Mouse (Mus musculus) hindbrain, embryonic 13.5 days (tissue): ENCODE results near the gene Slc35f1. TPM values are rescaled to one million over a fixed set of nuclear protein-coding genes. Genes with fewer than 3 reads are reported as not detected.
A peak's percentile ranks its signal among the peaks of the same experiment; 100 is the strongest.

Experiments used
- ATAC-seq: fragments of 200-750 bp; cut with Nextera tagmentation; 2 replicates; pipeline ENCODE4 v1.8.0; 2017; ENCODE audit warnings: moderate TSS enrichment; ENCODE audit not compliant: low FRiP score
- H3K27ac ChIP-seq: fragments of 300-500 bp; sonication (generic); 2 replicates; pipeline ENCODE4 v1.5.1; 2015; ENCODE audit warnings: inconsistent platforms, mild to moderate bottlenecking, moderate library complexity
- H3K27me3 ChIP-seq: fragments of 300-500 bp; sonication (generic); 2 replicates; pipeline ENCODE4 v1.6.1; 2015; ENCODE audit warnings: mild to moderate bottlenecking, inconsistent platforms
- H3K36me3 ChIP-seq: fragments of 300-500 bp; sonication (generic); 2 replicates; pipeline ENCODE4 v1.6.1; 2015; ENCODE audit warnings: mild to moderate bottlenecking, inconsistent platforms
- H3K4me1 ChIP-seq: fragments of 300-500 bp; sonication (generic); replicated peaks from 2 replicates; pipeline ENCODE4 v1.6.1; 2015; ENCODE audit warnings: inconsistent platforms
- H3K4me2 ChIP-seq: fragments of 300-500 bp; sonication (generic); 2 replicates; pipeline ENCODE4 v1.6.1; 2015; ENCODE audit warnings: inconsistent platforms, mild to moderate bottlenecking, moderate library complexity
- H3K4me3 ChIP-seq: fragments of 300-500 bp; sonication (generic); 2 replicates; pipeline ENCODE4 v1.5.1; 2015; ENCODE audit warnings: mild to moderate bottlenecking, inconsistent platforms
- H3K9ac ChIP-seq: fragments of 300-500 bp; sonication (generic); 2 replicates; pipeline ENCODE4 v1.6.1; 2015; ENCODE audit warnings: mild to moderate bottlenecking, inconsistent platforms
- H3K9me3 ChIP-seq: fragments of 300-500 bp; sonication (generic); 2 replicates; pipeline ENCODE4 v1.6.1; 2016; ENCODE audit warnings: inconsistent platforms
- WGBS: fragments of 180-500 bp; shearing (Covaris S2); methylation state at CpG from one replicate; pipeline ENCODE4 v1.1.7; 2015; 5-methylcytosine and 5-hydroxymethylcytosine counted together
- polyA plus RNA-seq: library from polyadenylated mRNA; unstranded; fragments of >200 nt; fragmentation: Nextera tagmentation; extraction: Ambion mirVana; gene quantifications from 2 replicates; pipeline ENCODE4 v1.2.1, GENCODE M21; 2015

Slc35f1 gene
- polyA plus RNA-seq, 1 experiment from 2014 or later, result 31.6 TPM

DNA sequence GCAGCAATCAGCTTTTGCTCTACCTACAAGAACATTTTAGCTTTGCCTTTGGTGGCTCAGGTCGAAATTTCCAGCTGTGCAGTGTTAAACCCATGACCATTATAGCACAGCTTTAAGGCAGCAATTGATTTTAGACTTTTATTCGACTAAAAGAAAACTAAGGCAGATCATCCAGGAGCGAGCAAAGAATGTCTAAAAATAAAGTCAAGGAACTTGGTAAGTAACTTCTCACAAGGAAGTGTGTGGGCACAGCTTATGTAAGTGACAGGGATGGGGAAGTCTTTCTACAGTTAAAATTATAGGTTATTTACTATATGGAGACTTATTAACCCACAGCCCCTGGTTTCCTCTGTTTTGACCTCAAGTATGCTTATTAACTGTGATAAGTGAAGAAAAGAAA is 262.2 kb downstream of the Slc35f1 start:
- 86% methylated on average over 3 of the region's 3 CpGs for WGBS
- ATAC-seq, result no peak
- no peaks in the 10 kb centered on the region for H3K4me1 ChIP-seq

DNA sequence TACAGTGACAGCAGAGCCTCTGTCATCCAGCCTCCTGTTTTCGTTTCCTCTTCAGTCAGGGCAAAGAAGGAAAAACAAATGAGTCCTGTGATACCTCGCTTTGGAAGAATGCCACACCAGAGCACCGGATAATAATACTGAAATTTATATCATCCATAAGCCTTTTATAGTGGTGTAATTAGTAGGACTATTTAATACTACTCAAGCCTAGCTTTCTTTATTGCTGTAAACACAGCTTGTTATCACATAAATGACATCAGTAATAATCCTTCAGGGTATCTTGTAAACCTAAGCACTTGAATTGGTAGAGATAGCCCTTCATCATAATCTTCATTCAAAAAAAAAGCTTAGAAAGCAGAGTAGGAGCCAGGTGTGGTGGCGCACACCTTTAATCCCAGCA is 266.4 kb downstream of the Slc35f1 start:
- H3K9me3 ChIP-seq, result no peaks in the 10 kb centered on the region
- H3K27ac ChIP-seq, result no peak overlapping the region
- H3K36me3 ChIP-seq, result no peaks in the 10 kb centered on the region
- no peak overlapping the region for H3K4me2 ChIP-seq
- H3K4me1 ChIP-seq, result no peaks in the 10 kb centered on the region
- H3K9ac ChIP-seq, result no peak overlapping the region
- H3K27me3 ChIP-seq, result no peaks in the 10 kb centered on the region
- 79% methylated on average over 4 of the region's 4 CpGs for WGBS
- no peak overlapping the region for H3K4me3 ChIP-seq
- ATAC-seq, result peak; percentile 24; the same call in 1 of the 2 replicates

More for the DNA sequence above, 262.2 kb downstream of the Slc35f1 start:
- Histone ChIP-seq H3K9me3 (no peaks in the 10 kb centered on the region), H3K36me3 (0 out of 2 replicates have a peak, but pooled peaks cover 3% of the 10 kb centered on the region), H3K4me3 (no peak overlapping the region), H3K4me2 (no peak overlapping the region), H3K27me3 (no peaks in the 10 kb centered on the region), H3K27ac (no peak overlapping the region), H3K9ac (no peak overlapping the region)

DNA sequence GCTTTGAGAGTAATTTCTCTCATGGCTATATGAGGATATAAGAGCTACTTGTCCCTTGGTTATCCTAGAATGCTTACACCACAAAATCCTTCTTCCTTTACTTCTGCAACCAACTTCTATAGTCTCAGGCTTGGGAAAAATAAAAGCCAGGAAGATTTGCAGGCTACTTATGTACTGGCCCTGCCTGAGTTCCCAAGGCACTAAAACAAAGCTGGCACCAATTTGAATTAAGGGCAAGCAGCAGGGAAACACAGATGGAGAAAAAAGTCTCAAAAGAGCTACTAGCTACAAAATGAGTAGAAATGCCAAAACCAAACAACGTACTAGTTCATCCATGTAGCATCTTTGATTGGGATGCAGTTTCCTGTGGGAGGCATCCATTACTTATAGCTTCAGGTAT is 288.9 kb downstream of the Slc35f1 start:
- H3K4me2 ChIP-seq, result no peak overlapping the region
- no peak overlapping the region for H3K9ac ChIP-seq
- H3K4me3 ChIP-seq, result no peak overlapping the region
- H3K36me3 ChIP-seq, result no peaks in the 10 kb centered on the region
- no peaks in the 10 kb centered on the region for H3K27me3 ChIP-seq
- no peak for ATAC-seq
- no peaks in the 10 kb centered on the region for H3K4me1 ChIP-seq
- WGBS, result 88% methylated on average over 1 of the region's 1 CpGs
- H3K9me3 ChIP-seq, result no peaks in the 10 kb centered on the region
- H3K27ac ChIP-seq, result no peak overlapping the region

DNA sequence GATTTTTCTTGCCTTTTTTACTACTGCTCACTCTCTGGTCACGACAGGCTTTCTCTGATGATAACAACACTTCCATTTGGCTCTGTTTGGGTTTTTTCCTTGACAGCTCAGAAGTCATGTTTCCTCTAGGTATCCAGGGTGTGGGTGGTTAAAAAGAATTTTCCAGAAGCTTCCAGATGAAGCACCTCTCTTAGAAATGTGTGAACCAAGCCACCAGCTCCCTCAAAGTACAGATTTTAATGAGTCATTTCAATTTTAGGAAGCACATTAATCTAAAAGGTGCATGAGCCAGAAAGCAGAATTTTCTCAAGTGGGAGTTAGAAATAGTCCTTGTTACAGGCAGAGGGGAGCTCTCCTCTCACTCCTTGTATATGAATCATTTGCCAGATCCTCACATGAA is 292.5 kb downstream of the Slc35f1 start:
- H3K27me3 ChIP-seq, result no peaks in the 10 kb centered on the region
- no peak overlapping the region for H3K27ac ChIP-seq
- ATAC-seq, result no peak
- no peaks in the 10 kb centered on the region for H3K4me1 ChIP-seq
- no peak overlapping the region for H3K4me3 ChIP-seq
- no peaks in the 10 kb centered on the region for H3K9me3 ChIP-seq
- 82% methylated on average over 1 of the region's 1 CpGs for WGBS
- H3K9ac ChIP-seq, result no peak overlapping the region
- H3K4me2 ChIP-seq, result no peak overlapping the region
- H3K36me3 ChIP-seq, result no peaks in the 10 kb centered on the region

DNA sequence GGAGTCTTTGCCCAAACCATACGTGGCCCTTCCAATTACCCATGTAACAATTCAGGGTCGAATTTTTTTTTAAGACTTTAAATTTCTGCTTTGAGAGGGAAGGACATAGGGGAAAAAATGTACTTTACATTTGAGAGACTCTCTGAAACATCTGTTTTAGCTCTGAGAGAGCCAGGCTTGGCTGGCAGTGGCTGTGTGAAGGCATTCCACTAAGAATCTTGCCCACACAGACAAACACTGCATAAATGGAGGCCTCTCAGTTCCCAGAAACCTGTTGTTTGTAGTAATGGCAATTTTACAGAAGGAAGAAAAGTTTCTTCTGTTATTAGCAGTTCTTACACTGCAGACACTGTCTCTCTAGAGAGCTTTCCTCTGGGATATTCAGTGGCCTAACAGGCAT is 301.9 kb downstream of the Slc35f1 start:
- Histone ChIP-seq H3K9ac (no peak overlapping the region), H3K4me1 (no peaks in the 10 kb centered on the region), H3K36me3 (no peaks in the 10 kb centered on the region), H3K4me3 (no peak overlapping the region), H3K27me3 (no peaks in the 10 kb centered on the region), H3K27ac (no peak overlapping the region), H3K9me3 (no peaks in the 10 kb centered on the region), H3K4me2 (no peak overlapping the region)
- 69% methylated on average over 2 of the region's 2 CpGs for WGBS
- ATAC-seq, result no peak

DNA sequence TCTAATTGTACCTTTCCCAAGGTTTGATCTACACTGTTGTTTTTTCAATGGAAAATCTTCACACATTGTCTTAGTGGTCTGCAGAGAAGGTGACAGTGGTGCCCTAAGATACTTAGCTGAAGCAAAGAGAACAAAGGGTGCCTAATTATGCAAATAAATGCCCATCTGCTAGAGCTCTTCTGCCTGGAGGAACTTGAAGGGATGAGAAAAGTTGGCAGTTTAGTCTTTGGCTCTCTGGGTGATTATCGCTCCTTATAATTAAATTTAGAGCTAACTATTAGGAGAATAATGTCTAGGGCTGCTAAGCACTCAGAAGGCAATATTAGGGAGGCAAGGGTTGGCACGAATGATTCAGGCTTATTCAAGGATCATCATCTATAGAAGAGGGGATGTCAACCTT is 306.6 kb downstream of the Slc35f1 start:
- H3K4me1 ChIP-seq, result no peaks in the 10 kb centered on the region
- H3K27me3 ChIP-seq, result no peaks in the 10 kb centered on the region
- H3K9me3 ChIP-seq, result no peaks in the 10 kb centered on the region
- no peak for ATAC-seq
- no peak overlapping the region for H3K27ac ChIP-seq
- H3K36me3 ChIP-seq, result no peaks in the 10 kb centered on the region
- no peak overlapping the region for H3K4me3 ChIP-seq
- 68% methylated on average over 2 of the region's 2 CpGs for WGBS
- H3K4me2 ChIP-seq, result no peak overlapping the region
- no peak overlapping the region for H3K9ac ChIP-seq

DNA sequence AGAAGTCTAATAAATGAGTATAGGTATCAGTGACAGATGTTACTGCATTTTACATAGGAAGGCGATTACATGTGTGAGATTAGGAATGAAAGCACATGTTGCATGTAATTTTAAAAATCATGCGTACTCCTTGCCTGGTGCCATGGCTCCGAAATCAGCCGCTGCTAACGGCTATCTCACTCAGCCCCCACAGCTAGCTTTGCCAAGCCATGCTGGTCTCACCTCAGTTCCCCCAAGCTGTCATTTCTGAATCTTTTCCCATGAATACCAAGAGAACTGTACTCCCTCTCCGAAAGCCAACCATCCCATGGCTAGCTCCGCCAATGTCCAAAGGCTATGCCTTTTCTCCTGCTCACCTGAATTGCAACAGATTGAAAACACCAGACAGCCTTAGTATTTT is 310.8 kb downstream of the Slc35f1 start:
- ATAC-seq, result no peak
- WGBS, result 98% methylated on average over 7 of the region's 7 CpGs

DNA sequence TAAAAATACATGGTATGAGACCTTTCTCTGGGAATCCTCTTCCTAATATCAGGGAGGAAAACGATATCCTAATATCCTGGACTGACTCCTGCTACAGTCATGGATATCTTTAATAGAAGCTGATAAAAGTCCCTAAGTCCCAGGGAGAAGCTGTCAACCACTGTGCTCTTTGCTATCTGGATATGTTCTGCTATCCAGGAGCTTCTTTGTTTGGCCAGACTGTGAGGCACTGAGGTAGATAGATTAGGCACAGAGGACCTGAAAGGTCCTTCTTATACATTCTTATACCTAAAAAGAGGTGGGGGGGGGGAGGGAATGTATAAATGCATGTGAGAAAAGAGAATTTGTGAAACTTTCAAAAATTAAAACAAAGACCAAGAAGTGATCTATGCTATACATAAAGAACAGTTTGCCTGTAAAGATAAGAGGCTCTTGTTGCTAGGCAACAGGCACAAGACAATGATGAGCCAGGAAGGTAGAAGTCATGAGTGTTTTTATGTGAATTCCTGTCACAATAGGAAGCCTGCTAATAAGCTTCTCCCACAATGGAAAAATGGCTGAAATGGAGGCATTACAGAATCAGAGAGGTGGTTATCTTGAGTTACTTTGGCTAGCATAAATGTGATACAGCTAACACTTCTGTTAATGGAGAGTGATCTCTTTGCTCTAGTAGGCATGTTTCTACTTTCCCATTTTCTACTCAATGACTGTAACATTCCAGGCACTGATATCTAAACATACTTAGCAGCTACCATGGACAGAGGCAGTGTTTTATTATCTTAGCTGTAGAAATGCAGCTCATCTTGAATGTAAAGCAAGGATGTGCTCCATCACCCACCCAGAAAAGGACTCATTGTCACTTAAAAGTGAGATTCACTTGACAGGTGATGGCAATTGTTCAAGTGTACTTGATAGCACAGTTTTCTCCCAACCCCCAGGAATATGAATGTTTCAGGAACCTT is 316.2 kb downstream of the Slc35f1 start:
- H3K9me3 ChIP-seq, result no peaks in the 10 kb centered on the region
- ATAC-seq, result peak; percentile 84
- no peak overlapping the region for H3K4me3 ChIP-seq
- WGBS, result 73% methylated on average over 1 of the region's 1 CpGs
- H3K4me2 ChIP-seq, result no peak overlapping the region
- peaks cover 12% of the 10 kb centered on the region; the same call in 1 of the 2 replicates for H3K4me1 ChIP-seq
- no peaks in the 10 kb centered on the region for H3K27me3 ChIP-seq
- H3K27ac ChIP-seq, result peak overlapping the region; percentile 67
- H3K36me3 ChIP-seq, result no peaks in the 10 kb centered on the region
- no peak overlapping the region for H3K9ac ChIP-seq

More for the DNA sequence above, 310.8 kb downstream of the Slc35f1 start:
- Histone ChIP-seq H3K36me3 (no peaks in the 10 kb centered on the region), H3K9ac (no peak overlapping the region), H3K9me3 (no peaks in the 10 kb centered on the region), H3K4me2 (no peak overlapping the region), H3K27me3 (no peaks in the 10 kb centered on the region), H3K4me1 (peaks cover 4% of the 10 kb centered on the region; the same call in 1 of the 2 replicates), H3K4me3 (no peak overlapping the region), H3K27ac (no peak overlapping the region)

DNA sequence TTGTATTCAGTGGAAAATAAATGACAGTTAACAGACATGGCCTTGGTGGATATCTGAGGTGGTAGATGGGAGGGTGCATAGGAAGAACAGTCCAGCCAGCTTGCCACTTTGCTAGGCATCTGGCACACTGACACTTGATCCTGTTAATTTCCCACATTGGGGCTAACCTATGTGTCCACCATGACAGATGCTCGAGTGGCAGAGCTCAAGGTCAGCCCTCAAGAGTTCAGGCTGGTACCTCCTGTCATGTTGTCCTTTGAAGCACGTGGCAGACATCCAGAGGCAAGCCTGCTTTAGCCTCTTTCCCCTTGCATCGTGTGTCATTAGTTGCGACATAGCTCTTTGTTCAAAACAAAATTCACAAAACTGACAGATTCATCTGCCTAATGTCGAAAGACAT is 323.5 kb downstream of the Slc35f1 start:
- Histone ChIP-seq H3K27me3 (no peaks in the 10 kb centered on the region), H3K4me3 (no peak overlapping the region), H3K4me1 (peaks cover 5% of the 10 kb centered on the region; the same call in 1 of the 2 replicates), H3K9me3 (no peaks in the 10 kb centered on the region), H3K27ac (no peak overlapping the region), H3K4me2 (no peak overlapping the region), H3K9ac (no peak overlapping the region), H3K36me3 (no peaks in the 10 kb centered on the region)
- ATAC-seq, result 0 out of 2 replicates have a peak, but pooled peaks have one; percentile 59
- 56% methylated on average over 5 of the region's 5 CpGs for WGBS

DNA sequence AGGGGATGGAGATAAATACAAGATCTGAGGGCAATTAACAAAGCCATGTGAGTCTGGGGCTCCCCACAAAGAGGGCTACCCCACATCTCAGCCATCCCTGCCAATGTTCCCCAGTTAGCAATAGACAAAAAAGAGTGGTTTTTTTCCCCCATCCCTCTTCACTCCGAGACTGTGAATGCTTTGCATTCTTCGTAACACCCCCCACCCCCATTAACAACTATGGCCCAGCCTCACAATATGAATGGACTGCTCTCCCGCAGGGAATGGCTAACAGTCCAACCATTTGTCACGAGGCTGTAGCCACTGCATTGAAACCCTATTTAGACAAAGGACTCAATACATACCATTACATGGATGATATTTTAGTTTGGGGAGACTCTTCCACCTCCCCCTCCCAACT is 338.1 kb downstream of the Slc35f1 start:
- Histone ChIP-seq H3K27me3 (no peaks in the 10 kb centered on the region), H3K36me3 (no peaks in the 10 kb centered on the region), H3K27ac (no peak overlapping the region), H3K9ac (no peak overlapping the region), H3K4me2 (no peak overlapping the region), H3K4me1 (peaks cover 11% of the 10 kb centered on the region), H3K4me3 (no peak overlapping the region), H3K9me3 (no peaks in the 10 kb centered on the region)
- 19% methylated on average over 4 of the region's 4 CpGs for WGBS
- ATAC-seq, result peak; percentile 61; the same call in 1 of the 2 replicates

DNA sequence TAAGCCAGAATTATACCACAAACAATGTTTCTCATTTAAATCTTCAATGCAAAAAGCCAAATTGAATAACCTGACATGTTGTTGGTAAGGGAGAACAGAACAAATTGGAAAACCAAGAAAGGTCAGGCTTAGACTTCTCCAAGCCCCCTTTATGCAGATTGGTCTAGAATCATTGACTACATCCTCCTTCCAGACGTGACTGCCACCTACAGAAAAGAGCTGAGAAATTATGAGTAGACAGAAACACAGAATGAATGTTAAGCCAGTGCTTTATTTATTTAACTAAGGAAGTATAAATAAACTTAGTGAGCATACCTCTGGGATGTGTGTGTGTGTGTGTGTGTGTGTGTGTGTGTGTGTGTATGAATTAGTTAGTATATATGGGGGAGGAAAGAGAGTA is 344.9 kb downstream of the Slc35f1 start:
- Histone ChIP-seq H3K4me2 (no peak overlapping the region), H3K27ac (no peak overlapping the region), H3K9me3 (no peaks in the 10 kb centered on the region), H3K36me3 (no peaks in the 10 kb centered on the region), H3K4me3 (no peak overlapping the region), H3K27me3 (no peaks in the 10 kb centered on the region), H3K9ac (no peak overlapping the region), H3K4me1 (peaks cover 3% of the 10 kb centered on the region)
- WGBS, result 59% methylated on average over 1 of the region's 1 CpGs
- ATAC-seq, result no peak

DNA sequence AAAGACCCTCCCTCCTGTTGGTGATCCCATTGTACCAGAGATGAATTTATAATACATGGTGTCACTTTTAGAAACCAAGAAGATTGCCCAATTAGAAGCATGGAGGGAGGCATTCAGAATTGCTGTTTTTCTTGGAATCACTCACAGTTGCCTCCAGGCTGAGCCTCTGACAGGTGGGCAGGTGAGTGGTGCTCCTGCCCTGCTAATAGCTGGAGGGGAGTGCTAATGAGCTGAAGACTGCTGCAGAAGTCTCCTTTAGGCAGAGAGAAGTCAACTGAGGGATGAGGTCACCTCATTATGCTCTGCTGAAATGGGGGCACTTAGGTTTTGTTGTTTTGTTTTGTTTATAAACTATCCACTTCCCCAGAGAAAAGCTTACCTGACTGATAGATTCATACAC is 355.6 kb downstream of the Slc35f1 start:
- Histone ChIP-seq H3K27ac (no peak overlapping the region), H3K9ac (no peak overlapping the region), H3K4me1 (no peaks in the 10 kb centered on the region), H3K36me3 (0 out of 2 replicates have a peak, but pooled peaks cover 2% of the 10 kb centered on the region), H3K27me3 (no peaks in the 10 kb centered on the region), H3K9me3 (no peaks in the 10 kb centered on the region), H3K4me2 (no peak overlapping the region), H3K4me3 (no peak overlapping the region)
- ATAC-seq, result no peak

DNA sequence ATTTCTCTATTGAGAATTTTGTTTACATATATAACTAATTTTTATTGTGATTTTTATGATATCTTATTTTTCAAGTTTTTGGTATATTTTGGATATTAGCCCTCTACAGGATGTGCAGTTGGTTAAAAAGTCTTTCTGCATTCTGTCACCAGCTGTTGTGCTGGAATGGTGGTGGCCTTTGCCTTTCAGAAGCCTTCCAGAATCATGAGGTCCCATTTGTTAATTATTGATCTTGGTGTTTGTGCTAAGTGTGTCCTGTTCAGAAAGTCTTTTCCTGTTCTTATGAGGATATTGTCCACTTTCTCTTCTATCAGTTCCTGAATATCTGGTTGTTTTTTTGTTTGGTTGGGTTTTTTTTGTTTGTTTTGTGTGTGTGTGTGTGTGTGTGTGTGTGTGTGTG is 362.2 kb downstream of the Slc35f1 start:
- ATAC-seq, result no peak
- H3K9ac ChIP-seq, result no peak overlapping the region
- H3K4me3 ChIP-seq, result no peak overlapping the region
- no peak overlapping the region for H3K4me2 ChIP-seq
- no peaks in the 10 kb centered on the region for H3K27me3 ChIP-seq
- no peaks in the 10 kb centered on the region for H3K4me1 ChIP-seq
- H3K36me3 ChIP-seq, result no peaks in the 10 kb centered on the region; the same call in 1 of the 2 replicates
- no peak overlapping the region for H3K27ac ChIP-seq
- 0 out of 2 replicates have a peak, but pooled peaks cover 6% of the 10 kb centered on the region for H3K9me3 ChIP-seq
